Mouse (Mus musculus) right cerebral cortex, adult 18-20 months (tissue): Measurements from ENCODE around the gene Kl.

ENCODE experiments used
- DNase-seq: peaks from one replicate; pipeline ENCODE4 v3.0.0; 2022; ENCODE audit warnings: mixed read lengths

Gene Kl

DNA sequence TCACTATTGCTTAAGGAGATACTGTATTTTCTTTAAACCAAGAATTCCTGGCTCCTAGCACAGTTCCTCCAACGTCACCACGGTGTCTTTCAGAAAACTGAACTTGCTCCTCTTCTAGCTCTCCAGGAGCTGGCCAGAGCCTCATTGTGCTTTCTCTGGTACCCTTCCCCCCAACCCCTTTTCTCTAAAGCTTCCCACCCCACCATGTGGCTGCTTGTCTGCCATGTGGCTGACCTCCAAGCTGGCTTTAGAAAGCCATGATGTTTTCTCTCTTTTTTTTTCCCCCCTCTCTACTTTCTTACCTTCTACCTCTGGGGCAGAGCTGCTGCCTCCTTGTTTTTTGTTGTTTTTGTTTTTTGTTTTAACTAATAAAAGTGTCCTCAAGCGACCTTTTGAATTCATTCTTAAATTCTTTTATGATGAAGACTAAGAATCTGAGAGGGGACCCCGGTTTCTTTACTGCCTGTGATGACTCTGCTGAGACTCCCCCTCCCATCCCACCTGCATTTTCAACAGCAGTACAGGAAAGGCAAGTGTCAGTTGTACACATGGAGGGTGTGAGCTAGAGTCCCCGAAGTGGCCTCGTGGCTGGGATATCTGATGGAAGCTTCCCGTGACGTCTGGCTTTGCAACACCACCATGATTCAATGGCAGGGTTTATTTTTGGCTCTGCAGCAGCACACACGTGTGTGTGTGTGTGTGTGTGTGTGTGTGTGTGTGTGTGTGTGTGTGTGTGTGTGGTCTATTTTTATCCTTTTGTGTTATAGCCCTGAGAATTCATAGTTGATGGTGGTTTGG, 82.5 kb downstream of the Kl start:
- no peak for DNase-seq

DNA sequence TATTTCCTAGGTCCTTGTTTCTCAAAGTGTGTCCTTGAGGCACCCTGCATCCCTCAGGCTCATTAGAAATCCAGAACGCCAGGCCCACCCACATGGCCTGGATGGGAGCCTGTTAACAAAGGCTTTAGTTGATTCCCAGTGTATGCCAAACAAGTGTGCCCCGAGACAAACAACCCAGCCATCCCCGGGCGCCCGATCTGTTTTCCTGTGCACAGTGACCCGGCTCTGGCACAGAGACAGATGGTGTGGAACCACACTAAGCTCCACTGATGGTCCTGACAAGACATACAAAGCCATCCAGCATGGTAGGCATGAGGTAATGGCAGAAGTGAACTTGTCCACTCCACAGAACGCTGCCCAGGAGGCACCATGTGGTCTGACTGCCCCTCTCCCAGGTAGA, 85.5 kb downstream of the Kl start:
- DNase-seq: no peak

DNA sequence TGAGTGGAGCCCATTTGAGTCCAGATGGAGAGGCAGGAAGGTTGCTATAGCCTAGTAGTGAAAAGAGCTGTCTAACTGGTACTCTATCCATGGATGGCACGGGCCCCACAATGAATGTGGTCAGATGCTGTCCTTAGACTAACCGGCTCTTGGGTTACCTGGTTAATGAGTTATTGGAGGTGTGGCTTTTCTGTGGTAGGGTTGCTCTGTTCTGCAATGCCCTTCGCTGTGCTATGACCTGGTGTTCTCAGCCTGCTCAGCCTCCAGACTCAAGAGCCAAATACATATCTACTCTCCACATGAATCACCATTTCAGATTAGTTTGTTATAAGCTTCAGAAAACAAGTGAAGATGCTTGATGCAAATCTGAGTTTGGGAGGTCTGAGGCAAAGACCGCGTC, 90.5 kb downstream of the Kl start:
- no peak for DNase-seq
